In the genomic region with DNA sequence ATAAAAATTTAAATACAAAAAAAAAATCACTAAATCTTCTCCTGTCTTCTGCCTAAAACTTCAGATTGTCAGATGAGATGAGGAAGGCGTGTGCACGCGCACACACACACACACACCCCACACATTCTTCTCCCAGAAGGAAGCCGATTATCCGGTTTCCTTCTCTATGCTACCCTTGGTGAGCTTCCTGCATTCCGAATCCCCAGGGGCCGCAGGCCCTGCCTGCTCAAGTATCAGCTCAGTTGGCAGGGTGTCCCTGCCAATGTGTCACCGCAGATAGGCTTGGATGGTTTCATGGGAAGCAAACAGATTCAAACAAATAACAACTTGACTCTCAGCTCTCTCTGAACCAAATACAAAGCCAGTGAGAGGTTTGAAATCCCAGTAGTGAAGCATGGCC, we compare ENCODE assay signal across 10 mouse cellular contexts.
DNase-seq lines count a peak whose midpoint lies in the region; ATAC-seq and TF ChIP-seq lines count a peak whose summit lies in the region.
"Had no signal": no experiment of that assay in that cellular context is flagged by ENCODE, and none has a peak within 500 bp of the region (broad histone marks: within the 10 kb centered on the region; RNA-seq: fewer than 3 reads in every experiment).

No protein-coding gene starts in this region.

- H3K9me3 ChIP-seq in lung, embryonic 16.5 days (ENCODE audit: control insufficient read depth, low read length), result no peaks in the 10 kb centered on the region
- H3K9me3 ChIP-seq: forebrain, embryonic 15.5 days had no signal

- TF ChIP-seq CTCF in heart, adult 2 months (IDR thresholded peaks at IDR 0.05), result no peak
- no peak for TF ChIP-seq CTCF in lung, adult 2 months (IDR thresholded peaks at IDR 0.05; ENCODE audit: insufficient read depth, low read length)
- TF ChIP-seq CTCF in layer of hippocampus, adult 2 months (conservative IDR thresholded peaks at IDR 0.05), result no peak

- TF ChIP-seq EP300 in heart, adult 2 months (IDR thresholded peaks at IDR 0.05; ENCODE audit: insufficient read depth, low read depth, low read length), result 0 out of 2 replicates have a peak, but pooled peaks have one; percentile 18

- H3K4me1 ChIP-seq in heart, adult 2 months (ENCODE audit: control insufficient read depth, insufficient read depth, low read length), result peaks cover 4% of the 10 kb centered on the region; the same call in 1 of the 2 replicates
- no peaks in the 10 kb centered on the region for H3K4me1 ChIP-seq in lung, embryonic 16.5 days (replicated peaks; ENCODE audit: control insufficient read depth, insufficient read depth, low read length)
- H3K4me1 ChIP-seq in lung, adult 2 months (ENCODE audit: control insufficient read depth, insufficient read depth, low read length), result no peaks in the 10 kb centered on the region

- WGBS in heart, adult 2 months, result 14% methylated on average over 8 of the region's 8 CpGs
- 13% methylated on average over 8 of the region's 8 CpGs for whole genome bisulfite sequencing in lung, embryonic 16.5 days
- WGBS in lung, adult 2 months, result 24% methylated on average over 8 of the region's 8 CpGs

- peak overlapping the region; percentile 13; the same call in 1 of the 2 replicates for H3K27ac ChIP-seq in heart, adult 2 months
- no peak overlapping the region for H3K27ac ChIP-seq in lung, embryonic 16.5 days (ENCODE audit: low read length)
- H3K27ac ChIP-seq in layer of hippocampus, adult 2 months, result no peak overlapping the region
- H3K27ac ChIP-seq: forebrain, embryonic 15.5 days had no signal

- no peaks in the 10 kb centered on the region for H3K27me3 ChIP-seq in heart, adult 2 months (ENCODE audit: control insufficient read depth, insufficient read depth, low read length)
- no peaks in the 10 kb centered on the region for H3K27me3 ChIP-seq in lung, embryonic 16.5 days (ENCODE audit: control insufficient read depth, insufficient read depth, low read depth, low read length)
- H3K27me3 ChIP-seq: CH12.LX; forebrain, embryonic 15.5 days had no signal

- no peaks in the 10 kb centered on the region for H3K79me2 ChIP-seq in heart, adult 2 months (replicated peaks; ENCODE audit: control insufficient read depth, insufficient read depth, low read length)

- H3K4me3 ChIP-seq in heart, adult 2 months, result no peak overlapping the region
- H3K4me3 ChIP-seq in lung, embryonic 16.5 days (ENCODE audit: low read length), result no peak overlapping the region
- no peak overlapping the region for H3K4me3 ChIP-seq in lung, adult 2 months (replicated peaks; ENCODE audit: extremely low read depth, low read depth, low read length)
- H3K4me3 ChIP-seq in layer of hippocampus, adult 2 months, result no peak overlapping the region
- H3K4me3 ChIP-seq: forebrain, embryonic 15.5 days had no signal

- no peak for TF ChIP-seq POLR2A in heart, adult 2 months (IDR thresholded peaks at IDR 0.05; ENCODE audit: insufficient read depth, low read depth, low read length)
- no peak for TF ChIP-seq POLR2A in lung, adult 2 months (IDR thresholded peaks at IDR 0.05; ENCODE audit: borderline replicate concordance, extremely low read depth, low read depth, low read length)

- peak; percentile 66; the same call in 1 of the 2 replicates for ATAC-seq in lung, embryonic 16.5 days (ENCODE audit: low read depth)

- no peaks in the 10 kb centered on the region for H3K36me3 ChIP-seq in heart, adult 2 months (ENCODE audit: control insufficient read depth, insufficient read depth, low read length)
- H3K36me3 ChIP-seq in lung, embryonic 16.5 days (ENCODE audit: control insufficient read depth, insufficient read depth, low read length), result no peaks in the 10 kb centered on the region
- H3K36me3 ChIP-seq: forebrain, embryonic 15.5 days had no signal

- no peak overlapping the region for H3K9ac ChIP-seq in heart, adult 2 months (ENCODE audit: low read depth, low read length)
- H3K9ac ChIP-seq in lung, embryonic 16.5 days (ENCODE audit: low read length), result no peak overlapping the region
- H3K9ac ChIP-seq: forebrain, embryonic 15.5 days had no signal

- intact Hi-C loops in heart, adult 2 months (cut with DNase I), result no loop called here
- intact Hi-C loops in heart, postnatal 36 days (cut with DNase I), result no loop called here

- DNase-seq in heart, adult 2 months, result peak in 1 of 2 experiments; percentile 42
- no peak for DNase-seq in heart, postnatal 36 days
- no peak for DNase-seq in lung, adult 2 months
- DNase-seq in gastrocnemius, adult 8-10 months (ENCODE audit: low spot score in 2 of 2), result peak; percentile 31 to 63
- peak; percentile 17 to 22 for DNase-seq in kidney, postnatal 4 days
- DNase-seq in layer of hippocampus, adult 2 months (ENCODE audit: low spot score in 2 of 2), result no peak
- DNase-seq in adrenal gland, postnatal 10 days, result no peak

- H3K4me2 ChIP-seq in lung, embryonic 16.5 days (ENCODE audit: low read depth, low read length), result no peak overlapping the region
- H3K4me2 ChIP-seq: forebrain, embryonic 15.5 days had no signal

Comparison
In these comparisons a context has a peak if more than half of its experiments do, and no peak if none do; other contexts are left out.
1. DNase-seq: peak in gastrocnemius, adult 8-10 months (2 of 2) and kidney, postnatal 4 days (2 of 2); none in heart, postnatal 36 days (0 of 2), lung, adult 2 months (single experiment), layer of hippocampus, adult 2 months (0 of 2) and adrenal gland, postnatal 10 days (single experiment).